Mouse (Mus musculus) bone marrow macrophage, adult 2 months (primary cell): ENCODE results near the gene Hmgxb4.

ENCODE experiments used
- CTCF ChIP-seq: IDR thresholded peaks from 2 replicates; pipeline ENCODE4 v1.5.1; 2012; ENCODE audit warnings: low read depth, mild to moderate bottlenecking, low read length, moderate library complexity
- POLR2A ChIP-seq: IDR thresholded peaks from 2 replicates; pipeline ENCODE4 v1.6.1; 2012; ENCODE audit warnings: mild to moderate bottlenecking, low read depth, low read length, borderline replicate concordance

GRCm38 (mm10) chr8:75034285-75034684 lies 41.1 kb downstream of the Hmgxb4 start:
- TF ChIP-seq CTCF (no peak), POLR2A (no peak)
